Mouse (Mus musculus): ENCODE data around the gene Bcl7c. TPM values are rescaled to one million over a fixed set of nuclear protein-coding genes. Genes with fewer than 3 reads are reported as not detected.

Gene Bcl7c
- polyA plus RNA-seq (2012; fragmentation: generic; extraction: Trizol): 94.7 TPM

DNA sequence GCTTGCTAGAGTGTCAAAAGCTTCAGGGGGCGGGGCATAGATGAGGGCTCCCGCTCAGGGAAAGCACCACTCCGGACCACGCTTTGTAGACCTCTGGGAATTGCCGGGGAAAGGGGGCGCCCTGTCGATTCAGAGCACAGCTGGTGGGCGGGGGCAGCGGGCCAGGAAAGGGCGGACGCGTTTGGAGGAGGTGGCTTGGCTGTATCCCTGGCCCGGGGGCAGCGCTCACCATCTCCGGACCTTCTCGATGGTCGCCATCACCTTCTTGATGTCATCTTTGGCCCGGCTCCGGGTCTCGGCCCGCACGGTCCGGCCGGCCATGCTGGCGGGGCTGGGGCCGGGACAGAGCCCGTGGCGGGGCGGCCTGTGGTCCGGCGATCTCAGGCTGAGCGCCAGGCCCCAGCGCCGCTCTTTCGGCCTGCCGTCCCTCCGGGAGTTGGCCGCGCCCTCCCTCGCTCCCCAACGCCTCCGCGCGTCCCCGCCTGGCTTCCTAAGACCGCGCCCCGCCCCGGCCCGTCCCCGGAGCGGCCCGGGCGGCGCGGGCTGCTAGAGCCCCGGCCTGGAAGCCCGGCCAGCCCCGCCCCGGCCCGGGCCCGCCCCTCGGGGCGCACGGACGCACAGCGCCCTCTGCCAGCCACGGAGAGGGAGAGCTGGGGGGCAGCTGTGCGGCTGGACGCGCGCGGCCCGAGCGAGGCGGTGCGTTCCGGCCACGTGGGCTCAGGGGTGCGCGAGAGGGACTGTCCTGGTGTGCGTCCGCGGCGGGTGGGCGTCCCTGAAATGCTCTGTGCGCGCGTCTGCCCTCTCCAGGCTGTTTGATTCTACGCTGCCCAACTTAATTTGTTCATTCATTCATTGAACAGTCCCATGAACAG lies at the start of gene Bcl7c:
TSS of gene Bcl7c (minus strand) at position 727 of the 872 bp plus-strand sequence.
- Histone ChIP-seq H3K27me3 (ENCODE audit: control insufficient read depth, insufficient read depth, insufficient read length) (no peaks in the 10 kb centered on the region), H3K79me2 (ENCODE audit: control insufficient read depth, insufficient read depth) (peaks cover 17% of the 10 kb centered on the region), H3K4me2 (ENCODE audit: low read depth) (peak within 1 kb of the TSS; percentile 87), H3K36me3 (ENCODE audit: control insufficient read depth, insufficient read depth) (peaks cover 6% of the 10 kb centered on the region), H3K4me3 (peak within 1 kb of the TSS; percentile 35), H3ac (ENCODE audit: control insufficient read depth, insufficient read length) (peak within 1 kb of the TSS; percentile 52)
- TF ChIP-seq POLR2AphosphoS2 (IDR thresholded peaks at IDR 0.05; ENCODE audit: insufficient read length, low read depth): peak; percentile 75
- no peak for TF ChIP-seq REST (IDR thresholded peaks at IDR 0.05; ENCODE audit: insufficient read depth, insufficient read length)
- peak; percentile 48 for TF ChIP-seq TCF3 (IDR thresholded peaks at IDR 0.05; ENCODE audit: insufficient read length, low read depth)
- TF ChIP-seq E2F4 (IDR thresholded peaks at IDR 0.05; ENCODE audit: insufficient read depth): no peak
- TF ChIP-seq POLR2A (IDR thresholded peaks at IDR 0.05; ENCODE audit: insufficient read length, low read depth): peak; percentile 81
- no peak for TF ChIP-seq CEBPB (IDR thresholded peaks at IDR 0.05; ENCODE audit: insufficient read depth, poor library complexity, severe bottlenecking)
- no peak for TF ChIP-seq TCF12 (IDR thresholded peaks at IDR 0.05; ENCODE audit: insufficient read depth, poor library complexity, severe bottlenecking)
- TF ChIP-seq MYOG (IDR thresholded peaks at IDR 0.05; ENCODE audit: control insufficient read depth in 1 of 3, insufficient read depth in 1 of 3, insufficient read length in 2 of 3, low read depth in 2 of 3): peak in 2 of 3 experiments; percentile 86 to 91
- peak; percentile 47 for TF ChIP-seq USF1 (IDR thresholded peaks at IDR 0.05; ENCODE audit: low read depth)
- TF ChIP-seq SRF (IDR thresholded peaks at IDR 0.05; ENCODE audit: control insufficient read depth, insufficient read length, low read depth): no peak
- TF ChIP-seq MAX (IDR thresholded peaks at IDR 0.05; ENCODE audit: low read depth): no peak
- TF ChIP-seq MYOD1 (IDR thresholded peaks at IDR 0.05; ENCODE audit: control insufficient read depth in 1 of 3, insufficient read length in 2 of 3, low read depth in 2 of 3): peak in 2 of 3 experiments; percentile 73 to 87

- Histone ChIP-seq H3K79me2 (ENCODE audit: control insufficient read depth, insufficient read depth) (peaks cover 7% of the 10 kb centered on the region), H3K36me3 (ENCODE audit: control insufficient read depth, insufficient read depth) (peaks cover 22% of the 10 kb centered on the region), H3ac (ENCODE audit: control insufficient read depth, insufficient read length) (no peak overlapping the region), H3K27me3 (ENCODE audit: control insufficient read depth, insufficient read depth, insufficient read length) (no peaks in the 10 kb centered on the region), H3K4me2 (ENCODE audit: low read depth) (no peak overlapping the region), H3K4me3 (no peak overlapping the region)
- TF ChIP-seq POLR2A (IDR thresholded peaks at IDR 0.05; ENCODE audit: insufficient read length, low read depth) (no peak), REST (IDR thresholded peaks at IDR 0.05; ENCODE audit: insufficient read depth, insufficient read length) (no peak), TCF12 (IDR thresholded peaks at IDR 0.05; ENCODE audit: insufficient read depth, poor library complexity, severe bottlenecking) (no peak), MAX (IDR thresholded peaks at IDR 0.05; ENCODE audit: low read depth) (no peak)
These were observed 45.0 kb upstream of the Bcl7c start for GRCm38 (mm10) chr7:127753741-127754140.

DNA sequence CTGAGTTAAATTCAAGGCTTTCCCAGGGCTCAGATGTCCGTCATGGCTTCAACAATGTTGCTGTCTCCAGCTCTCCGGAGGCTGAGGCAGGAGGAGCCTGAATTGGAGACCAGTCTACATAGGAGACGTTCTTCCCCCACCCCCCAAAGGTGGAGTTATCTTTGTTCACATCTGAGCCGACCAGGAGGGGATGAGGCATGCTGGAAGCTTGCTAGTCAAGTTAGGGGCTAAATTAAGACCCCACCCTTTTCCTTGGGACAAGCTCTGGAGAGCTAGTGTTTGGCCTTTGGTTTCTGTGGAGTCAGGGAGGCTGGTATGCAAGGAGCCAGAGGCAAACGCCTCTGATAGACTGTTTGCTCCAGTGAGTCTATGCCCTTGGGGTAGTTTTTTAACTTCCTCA lies 44.4 kb upstream of the Bcl7c start:
- no peak overlapping the region for H3K4me2 ChIP-seq (ENCODE audit: low read depth)
- peaks cover 7% of the 10 kb centered on the region for H3K79me2 ChIP-seq (ENCODE audit: control insufficient read depth, insufficient read depth)
- H3K4me3 ChIP-seq: no peak overlapping the region
- H3K27me3 ChIP-seq (ENCODE audit: control insufficient read depth, insufficient read depth, insufficient read length): no peaks in the 10 kb centered on the region
- H3K36me3 ChIP-seq (ENCODE audit: control insufficient read depth, insufficient read depth): peaks cover 22% of the 10 kb centered on the region
- TF ChIP-seq CEBPB (IDR thresholded peaks at IDR 0.05; ENCODE audit: insufficient read depth, poor library complexity, severe bottlenecking) (no peak), MAX (IDR thresholded peaks at IDR 0.05; ENCODE audit: low read depth) (no peak), E2F4 (IDR thresholded peaks at IDR 0.05; ENCODE audit: insufficient read depth) (no peak), POLR2A (IDR thresholded peaks at IDR 0.05; ENCODE audit: insufficient read length, low read depth) (no peak), TCF3 (IDR thresholded peaks at IDR 0.05; ENCODE audit: insufficient read length, low read depth) (no peak), MYOD1 (IDR thresholded peaks at IDR 0.05; ENCODE audit: control insufficient read depth in 1 of 3, insufficient read length in 2 of 3, low read depth in 2 of 3) (no peak)
- H3ac ChIP-seq (ENCODE audit: control insufficient read depth, insufficient read length): no peak overlapping the region

DNA sequence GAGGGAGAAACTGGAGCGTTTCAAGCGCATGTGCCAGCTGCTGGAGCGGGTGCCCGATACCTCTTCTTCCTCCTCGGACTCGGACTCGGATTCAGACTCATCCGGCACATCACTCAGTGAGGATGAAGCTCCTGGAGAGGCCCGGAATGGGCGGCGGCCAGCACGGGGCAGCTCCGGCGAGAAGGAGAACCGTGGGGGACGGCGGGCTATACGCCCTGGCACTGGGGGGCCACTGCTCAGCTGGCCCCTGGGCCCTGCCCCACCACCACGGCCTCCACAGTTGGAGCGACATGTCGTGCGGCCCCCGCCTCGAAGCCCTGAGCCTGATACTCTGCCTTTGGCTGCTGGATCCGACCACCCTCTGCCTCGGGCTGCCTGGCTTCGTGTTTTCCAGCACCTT lies 43.3 kb upstream of the Bcl7c start:
- TF ChIP-seq MYOD1 (IDR thresholded peaks at IDR 0.05; ENCODE audit: control insufficient read depth in 1 of 3, insufficient read length in 2 of 3, low read depth in 2 of 3) (no peak), TCF3 (IDR thresholded peaks at IDR 0.05; ENCODE audit: insufficient read length, low read depth) (no peak), TCF12 (IDR thresholded peaks at IDR 0.05; ENCODE audit: insufficient read depth, poor library complexity, severe bottlenecking) (no peak), E2F4 (IDR thresholded peaks at IDR 0.05; ENCODE audit: insufficient read depth) (no peak), USF1 (IDR thresholded peaks at IDR 0.05; ENCODE audit: low read depth) (no peak), MAX (IDR thresholded peaks at IDR 0.05; ENCODE audit: low read depth) (no peak)
- no peaks in the 10 kb centered on the region for H3K79me2 ChIP-seq (ENCODE audit: control insufficient read depth, insufficient read depth)
- peaks cover 16% of the 10 kb centered on the region for H3K36me3 ChIP-seq (ENCODE audit: control insufficient read depth, insufficient read depth)
- no peaks in the 10 kb centered on the region for H3K27me3 ChIP-seq (ENCODE audit: control insufficient read depth, insufficient read depth, insufficient read length)
- no peak overlapping the region for H3ac ChIP-seq (ENCODE audit: control insufficient read depth, insufficient read length)
- no peak overlapping the region for H3K4me2 ChIP-seq (ENCODE audit: low read depth)
- no peak overlapping the region for H3K4me3 ChIP-seq

DNA sequence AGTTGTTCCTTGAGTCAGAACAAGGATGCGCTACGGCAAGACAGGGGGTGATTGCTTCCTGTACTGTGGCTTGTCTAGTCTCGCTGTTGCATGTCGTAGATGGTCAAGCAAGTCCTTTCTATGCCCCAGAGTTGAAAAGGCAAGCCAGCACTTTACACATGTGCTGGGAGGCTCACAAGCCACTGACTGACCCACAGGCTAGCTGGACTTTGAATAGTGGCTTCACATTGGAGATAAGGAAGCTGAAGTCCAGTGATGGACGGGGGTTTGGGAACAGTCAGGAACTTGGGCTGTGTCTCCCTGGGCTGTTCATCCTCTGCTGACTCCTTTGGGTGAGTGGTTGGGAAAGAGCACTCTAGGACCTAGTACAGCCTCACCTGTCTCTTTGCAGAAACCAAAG lies 42.9 kb upstream of the Bcl7c start:
- H3K4me2 ChIP-seq (ENCODE audit: low read depth): no peak overlapping the region
- H3K79me2 ChIP-seq (ENCODE audit: control insufficient read depth, insufficient read depth): no peaks in the 10 kb centered on the region
- no peak overlapping the region for H3K4me3 ChIP-seq
- H3ac ChIP-seq (ENCODE audit: control insufficient read depth, insufficient read length): no peak overlapping the region
- peaks cover 14% of the 10 kb centered on the region for H3K36me3 ChIP-seq (ENCODE audit: control insufficient read depth, insufficient read depth)
- H3K27me3 ChIP-seq (ENCODE audit: control insufficient read depth, insufficient read depth, insufficient read length): no peaks in the 10 kb centered on the region
- TF ChIP-seq TCF12 (IDR thresholded peaks at IDR 0.05; ENCODE audit: insufficient read depth, poor library complexity, severe bottlenecking) (no peak), MYOG (IDR thresholded peaks at IDR 0.05; ENCODE audit: control insufficient read depth in 1 of 3, insufficient read depth in 1 of 3, insufficient read length in 2 of 3, low read depth in 2 of 3) (no peak), REST (IDR thresholded peaks at IDR 0.05; ENCODE audit: insufficient read depth, insufficient read length) (no peak), POLR2A (IDR thresholded peaks at IDR 0.05; ENCODE audit: insufficient read length, low read depth) (no peak), CEBPB (IDR thresholded peaks at IDR 0.05; ENCODE audit: insufficient read depth, poor library complexity, severe bottlenecking) (no peak), SRF (IDR thresholded peaks at IDR 0.05; ENCODE audit: control insufficient read depth, insufficient read length, low read depth) (no peak), POLR2AphosphoS2 (IDR thresholded peaks at IDR 0.05; ENCODE audit: insufficient read length, low read depth) (no peak), TCF3 (IDR thresholded peaks at IDR 0.05; ENCODE audit: insufficient read length, low read depth) (no peak), MAX (IDR thresholded peaks at IDR 0.05; ENCODE audit: low read depth) (no peak), USF1 (IDR thresholded peaks at IDR 0.05; ENCODE audit: low read depth) (no peak), MYOD1 (IDR thresholded peaks at IDR 0.05; ENCODE audit: control insufficient read depth in 1 of 3, insufficient read length in 2 of 3, low read depth in 2 of 3) (no peak), E2F4 (IDR thresholded peaks at IDR 0.05; ENCODE audit: insufficient read depth) (no peak)

Data from myocyte (in vitro differentiated cells).